Mouse (Mus musculus) spleen, adult 2 months (tissue): ENCODE results near the gene Serp1.

ENCODE experiments used
- CTCF ChIP-seq: fragments of 200-500 bp; IDR thresholded peaks from 2 replicates; pipeline ENCODE4 v1.5.1; 2011; ENCODE audit warnings: mild to moderate bottlenecking, inconsistent platforms; ENCODE audit not compliant: insufficient read depth, insufficient read length, insufficient replicate concordance; ENCODE audit errors: extremely low read depth
- POLR2A ChIP-seq: fragments of 200-500 bp; IDR thresholded peaks from 2 replicates; pipeline ENCODE4 v1.6.1; 2011; ENCODE audit warnings: low read depth, low read length, inconsistent platforms

- TF ChIP-seq CTCF = no peak
- no peak for TF ChIP-seq POLR2A
These were observed 10.9 kb upstream of the Serp1 start for GRCm38 (mm10) chr3:58536573-58536972.
